Mouse (Mus musculus) stomach, adult 2 months (tissue): Measurements from ENCODE around the gene Syncrip. TPM values are rescaled to one million over a fixed set of nuclear protein-coding genes. Genes with fewer than 3 reads are reported as not detected.

Source experiments
- polyA plus RNA-seq: library from polyadenylated mRNA; depleted of rRNA; stranded (reverse); fragments of >200 nt; gene quantifications from 2 replicates; pipeline ENCODE4 v1.2.3, GENCODE M21; 2012; rRNA removed

Syncrip gene
- 1.7 and 2.3 TPM in 2 replicates for polyA plus RNA-seq

DNA sequence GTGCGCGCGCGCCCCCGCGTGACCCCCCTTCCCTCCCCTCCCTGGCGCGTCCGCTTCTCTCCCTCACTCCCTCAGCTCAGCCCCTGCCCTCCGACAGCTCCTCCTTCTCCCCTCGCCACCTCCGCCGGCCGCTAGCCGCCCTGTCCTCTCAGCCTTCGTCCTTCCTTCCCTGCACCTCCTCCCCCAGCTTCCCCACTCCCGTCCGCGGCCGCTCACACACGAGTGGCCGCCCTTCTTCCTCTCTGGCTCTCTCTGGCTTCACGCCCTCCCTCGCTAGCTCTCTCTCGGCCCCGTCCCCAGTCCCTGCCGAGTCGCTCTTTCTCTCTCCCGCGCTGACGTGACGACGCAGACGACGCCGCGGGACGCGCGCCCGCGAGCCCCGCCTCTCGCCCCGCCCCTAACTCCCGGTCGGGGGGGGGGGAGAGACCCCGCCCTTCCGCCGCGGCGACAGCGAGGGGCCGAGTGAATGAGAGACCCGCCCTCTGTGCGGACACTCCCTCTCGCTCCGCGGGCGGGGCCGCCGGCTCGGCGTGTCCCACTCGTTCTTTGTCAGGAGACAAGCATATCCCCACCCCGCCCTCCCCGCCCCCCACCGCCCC is at the start of gene Syncrip:
Gene Syncrip (minus strand): TSS at position 345 of the 599 bp plus-strand sequence.

DNA sequence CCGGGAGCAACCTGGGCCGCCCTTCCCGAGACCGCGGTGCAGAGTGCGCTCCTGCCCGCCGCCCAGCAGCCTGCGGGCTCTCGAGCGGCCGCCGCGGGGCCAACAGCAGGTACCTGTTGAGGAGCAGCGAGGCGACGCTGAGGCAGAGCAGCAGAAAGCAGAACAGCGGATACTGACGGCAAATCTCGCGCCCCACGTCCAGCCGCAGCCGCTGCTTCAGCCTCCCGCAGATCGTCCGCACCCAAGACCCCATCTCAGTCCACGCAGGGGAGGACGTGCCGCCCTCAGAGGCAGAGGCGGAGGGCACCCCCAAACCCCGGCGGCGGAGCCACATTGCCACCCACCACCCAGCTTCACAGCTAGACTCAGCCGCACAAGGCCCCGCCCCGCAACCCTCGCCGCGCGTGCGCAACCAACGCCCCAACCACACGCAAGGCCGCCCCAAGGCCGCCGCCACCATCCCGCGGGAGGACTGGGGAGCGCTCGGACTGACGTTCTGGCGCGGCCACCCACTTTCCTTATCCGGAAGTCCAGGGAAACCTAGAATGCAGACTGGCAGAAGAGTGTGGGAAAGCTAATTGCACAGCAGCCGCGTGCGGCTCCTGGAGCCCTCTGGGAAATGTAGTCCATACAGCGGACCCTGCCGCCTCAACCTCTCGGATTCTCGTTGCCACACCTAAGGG is 43.7 kb downstream of the Syncrip start, which contains the start of gene Snx14:
Gene Snx14 (minus strand): TSS at position 404 of the 683 bp plus-strand sequence.

Other genes starting within 250 kb of the Syncrip start
- gene Nt5e, start 155.4 kb downstream of the Syncrip start, polyA plus RNA-seq, result 9.3 and 14.0 TPM in 2 replicates
- gene Snx14, start 43.6 kb downstream of the Syncrip start, polyA plus RNA-seq, result 4.1 and 4.5 TPM in 2 replicates
- not detected in 2 replicates for gene Gm20537, start 26.0 kb downstream of the Syncrip start, polyA plus RNA-seq
- 0.73 and 1.0 TPM in 2 replicates for gene Zfp949, start 65.4 kb upstream of the Syncrip start, polyA plus RNA-seq
- gene Trim43a, start 98.3 kb upstream of the Syncrip start, polyA plus RNA-seq, result 0.08 TPM in 1 of 2 replicates, not detected in the other
- gene Mthfsl, start 237.7 kb upstream of the Syncrip start, polyA plus RNA-seq, result 1.4 and 2.7 TPM in 2 replicates
- gene Bcl2a1d, start 249.3 kb upstream of the Syncrip start, polyA plus RNA-seq, result 0.08 TPM in 1 of 2 replicates, not detected in the other